Mouse (Mus musculus): ENCODE results near the gene Cmip. TPM values are rescaled to one million over a fixed set of nuclear protein-coding genes. Genes with fewer than 3 reads are reported as not detected.

Gene Cmip
- polyA plus RNA-seq (2015; fragmentation: Illumina TruSeq; extraction: RNeasy Lipid Tissue Mini Kit (QIAGEN cat#74804); ENCODE audit: low read depth, low replicate concordance): 118 TPM

GRCm38 (mm10) chr8:117257029-117257820 is at the start of gene Cmip:
Cmip (plus strand) TSS chr8:117257064.

GRCm38 (mm10) chr8:117498179-117498914 is 241.5 kb downstream of the Cmip start, which contains the start of gene Plcg2:
Plcg2 (plus strand) TSS chr8:117498291.

Other genes starting within 250 kb of the Cmip start
- gene Pkd1l2, start 174.6 kb upstream of the Cmip start, polyA plus RNA-seq (2015; fragmentation: Illumina TruSeq; extraction: RNeasy Lipid Tissue Mini Kit (QIAGEN cat#74804); ENCODE audit: low read depth, low replicate concordance): 0.09 TPM
- 0.22 TPM for gene Bco1, start 161.2 kb upstream of the Cmip start, polyA plus RNA-seq (2015; fragmentation: Illumina TruSeq; extraction: RNeasy Lipid Tissue Mini Kit (QIAGEN cat#74804); ENCODE audit: low read depth, low replicate concordance)
- 4.3 TPM for gene Gan, start 98.9 kb upstream of the Cmip start, polyA plus RNA-seq (2015; fragmentation: Illumina TruSeq; extraction: RNeasy Lipid Tissue Mini Kit (QIAGEN cat#74804); ENCODE audit: low read depth, low replicate concordance)
- 2.6 TPM for gene Plcg2, start 241.2 kb downstream of the Cmip start, polyA plus RNA-seq (2015; fragmentation: Illumina TruSeq; extraction: RNeasy Lipid Tissue Mini Kit (QIAGEN cat#74804); ENCODE audit: low read depth, low replicate concordance)

Measured in brain, adult 10 weeks (tissue).